Mouse (Mus musculus) olfactory bulb, adult 2 months (tissue): Measurements from ENCODE around the gene 4930402H24Rik. TPM values are rescaled to one million over a fixed set of nuclear protein-coding genes. Genes with fewer than 3 reads are reported as not detected.
A peak's percentile ranks its signal among the peaks of the same experiment; 100 is the strongest.

Experiments
- H3K27ac ChIP-seq: fragments of 200-500 bp; 2 replicates; pipeline ENCODE4 v1.5.1; 2012; ENCODE audit warnings: low read depth, low read length; ENCODE audit not compliant: insufficient read depth
- H3K4me1 ChIP-seq: fragments of 200-500 bp; 2 replicates; pipeline ENCODE4 v1.6.1; 2012; ENCODE audit warnings: low read length; ENCODE audit not compliant: control insufficient read depth, insufficient read depth
- H3K4me3 ChIP-seq: fragments of 200-500 bp; 2 replicates; pipeline ENCODE4 v1.5.1; 2012; ENCODE audit warnings: mild to moderate bottlenecking, low read depth, low read length, moderate library complexity; ENCODE audit not compliant: insufficient read depth
- CTCF ChIP-seq: fragments of 200-500 bp; IDR thresholded peaks from 2 replicates; pipeline ENCODE4 v1.5.1; 2012; ENCODE audit warnings: low read depth, mild to moderate bottlenecking, low read length, moderate library complexity; ENCODE audit not compliant: insufficient read depth
- POLR2A ChIP-seq: fragments of 200-500 bp; IDR thresholded peaks from 2 replicates; pipeline ENCODE4 v1.6.1; 2012; ENCODE audit warnings: mild to moderate bottlenecking, low read depth, low read length, moderate library complexity; ENCODE audit not compliant: insufficient read depth
- WGBS: fragments of 180-500 bp; shearing (Covaris S2); methylation state at CpG from one replicate; pipeline ENCODE4 v1.1.7; 2018; 5-methylcytosine and 5-hydroxymethylcytosine counted together
- polyA plus RNA-seq: library from polyadenylated mRNA; stranded (reverse); fragments of >200 nt; gene quantifications from 2 replicates; pipeline ENCODE4 v1.2.4, GENCODE M21; 2012; ENCODE audit warnings: low replicate concordance; ENCODE audit not compliant: missing spikeins, insufficient read depth, insufficient read length

4930402H24Rik gene
- polyA plus RNA-seq, 1 experiment, result not detected

DNA sequence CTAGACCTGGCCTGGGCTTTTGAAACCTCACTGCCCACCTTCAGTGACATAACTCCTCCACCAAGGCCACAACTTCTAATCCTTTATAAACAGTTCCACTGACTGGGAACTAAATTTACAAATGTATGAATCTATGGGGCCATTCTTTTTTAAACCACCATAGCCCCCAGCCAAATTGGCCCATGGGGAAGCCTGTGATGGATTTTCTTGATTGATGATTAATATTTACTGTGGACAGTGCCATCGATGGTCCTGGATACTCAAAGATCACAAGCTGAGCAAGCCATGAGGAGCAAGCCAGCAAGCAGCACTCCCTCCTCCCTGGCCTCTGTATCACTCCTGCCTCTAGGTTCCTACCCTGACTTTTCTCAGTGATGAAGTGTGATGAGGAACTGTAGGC, 11.5 kb upstream of the 4930402H24Rik start:
- Histone ChIP-seq H3K4me1 (peaks cover 2% of the 10 kb centered on the region; the same call in 1 of the 2 replicates), H3K27ac (no peak overlapping the region), H3K4me3 (no peak overlapping the region)
- TF ChIP-seq CTCF (no peak), POLR2A (no peak)
- 100% methylated on average over 1 of the region's 1 CpGs for WGBS

DNA sequence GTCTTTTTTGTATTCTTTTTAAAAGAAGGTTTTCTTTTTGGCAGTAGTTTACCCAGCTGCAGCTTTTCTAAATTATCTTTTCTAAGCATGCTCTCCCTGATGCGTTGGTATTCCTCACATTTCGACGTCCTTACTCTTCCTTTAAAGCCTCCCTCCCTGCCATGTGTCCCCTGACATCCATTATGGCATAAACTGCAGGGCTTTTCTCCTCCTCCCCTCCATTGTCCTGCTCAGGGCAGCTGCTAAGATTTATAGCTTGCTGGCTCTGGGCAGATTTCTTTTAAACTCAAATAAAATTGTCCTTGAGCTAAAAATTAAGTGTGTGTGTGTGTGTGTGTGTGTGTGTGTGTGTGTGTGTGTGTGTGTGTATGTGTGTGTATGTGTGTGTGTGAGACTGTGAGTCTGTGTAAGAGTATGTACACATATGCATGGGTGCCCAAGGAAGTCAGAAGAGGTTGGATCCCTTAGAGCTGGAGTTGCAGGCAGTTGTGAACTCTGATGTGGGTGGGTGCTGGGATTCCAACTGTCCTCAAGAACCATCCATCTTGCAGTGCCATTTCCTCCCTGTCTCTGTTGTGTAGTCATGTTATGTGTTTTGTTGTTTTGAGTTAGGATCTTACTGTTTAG, 10.4 kb upstream of the 4930402H24Rik start:
- TF ChIP-seq POLR2A (no peak), CTCF (no peak)
- H3K4me1 ChIP-seq, result peaks cover 2% of the 10 kb centered on the region; the same call in 1 of the 2 replicates
- no peak overlapping the region for H3K27ac ChIP-seq
- no peak overlapping the region for H3K4me3 ChIP-seq
- 25% methylated on average over 3 of the region's 3 CpGs for WGBS

DNA sequence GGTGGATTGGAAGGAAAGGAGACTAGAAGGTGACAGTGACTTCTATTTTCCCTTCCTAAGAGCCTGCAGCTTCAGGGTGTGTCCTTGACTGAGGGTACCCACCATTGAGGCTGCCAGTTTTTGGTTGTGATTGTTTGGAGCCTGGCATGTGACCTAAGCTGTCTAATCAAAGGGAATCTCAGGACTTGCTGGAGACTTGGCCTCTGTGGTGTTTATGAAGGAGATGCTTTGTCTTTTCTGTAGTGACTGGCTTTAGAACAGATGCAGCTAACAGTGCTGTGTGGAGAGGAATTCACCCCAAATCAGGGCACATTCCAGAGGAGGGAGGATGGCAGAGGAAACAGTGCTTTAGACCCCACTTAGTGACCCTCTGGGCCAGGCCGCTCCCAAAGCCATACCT, 8.7 kb upstream of the 4930402H24Rik start:
- peak overlapping the region; percentile 52; the same call in 1 of the 2 replicates for H3K27ac ChIP-seq

DNA sequence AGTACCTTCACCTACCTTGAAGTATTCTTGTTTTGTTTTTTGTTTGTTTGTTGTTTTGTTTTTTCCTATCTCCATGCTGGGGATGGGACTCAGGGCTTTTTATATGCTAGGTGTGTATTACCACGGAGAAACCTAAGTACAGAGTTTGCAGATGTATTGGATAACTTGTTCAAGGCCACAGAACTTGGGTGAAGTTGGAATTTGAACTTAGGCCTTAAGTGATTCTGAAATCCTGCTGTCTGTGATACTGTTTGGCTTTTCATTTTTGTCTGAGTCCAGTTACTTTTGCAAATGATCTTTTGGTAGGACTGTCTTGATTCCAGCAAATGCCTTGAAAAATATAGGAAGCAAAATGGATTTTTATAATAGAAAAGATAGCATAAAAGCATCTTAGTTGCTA, 5.5 kb upstream of the 4930402H24Rik start:
- 74% methylated on average over 1 of the region's 1 CpGs for WGBS
- TF ChIP-seq POLR2A, result no peak
- TF ChIP-seq CTCF, result no peak
- H3K4me3 ChIP-seq, result no peak overlapping the region
- H3K4me1 ChIP-seq, result peaks cover 4% of the 10 kb centered on the region; the same call in 1 of the 2 replicates
- H3K27ac ChIP-seq, result no peak overlapping the region

More for the DNA sequence above, 8.7 kb upstream of the 4930402H24Rik start:
- 71% methylated on average over 1 of the region's 1 CpGs for WGBS
- peaks cover 4% of the 10 kb centered on the region; the same call in 1 of the 2 replicates for H3K4me1 ChIP-seq
- no peak overlapping the region for H3K4me3 ChIP-seq
- no peak for TF ChIP-seq CTCF
- TF ChIP-seq POLR2A, result no peak

DNA sequence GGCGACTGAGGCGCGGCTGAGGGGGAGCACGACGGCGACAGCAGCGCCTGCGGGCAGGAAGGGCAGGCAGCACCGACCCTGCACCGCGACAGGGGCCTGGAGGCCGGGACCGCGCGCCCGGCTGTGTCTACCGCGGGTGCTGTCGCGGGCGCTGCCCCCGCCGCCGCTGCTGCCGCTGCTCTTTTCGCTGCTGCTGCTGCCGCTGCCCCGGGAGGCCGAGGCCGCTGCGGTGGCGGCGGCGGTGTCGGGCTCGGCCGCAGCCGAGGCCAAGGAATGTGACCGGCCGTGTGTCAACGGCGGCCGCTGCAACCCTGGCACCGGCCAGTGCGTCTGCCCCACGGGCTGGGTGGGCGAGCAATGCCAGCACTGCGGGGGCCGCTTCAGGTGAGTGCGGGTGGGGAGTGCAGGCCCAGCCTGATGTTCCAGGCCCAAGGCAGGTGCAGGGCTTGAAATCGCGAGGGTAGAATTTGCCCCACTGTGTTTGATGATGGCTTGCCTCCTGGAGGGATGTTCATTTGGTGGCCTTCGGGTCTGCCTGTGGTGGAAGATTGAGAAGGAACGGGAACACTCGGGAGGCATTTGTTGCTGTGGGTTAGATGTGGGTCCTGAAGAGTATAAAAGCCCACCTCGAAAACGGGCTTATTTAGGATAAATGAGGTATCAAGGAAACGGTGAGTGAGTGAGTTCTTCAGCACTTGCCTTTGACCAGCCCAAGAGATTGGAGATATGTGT, 544 bp upstream of the 4930402H24Rik start:
- Histone ChIP-seq H3K27ac (peak overlapping the region; percentile 45; the same call in 1 of the 2 replicates), H3K4me3 (peak overlapping the region; percentile 96), H3K4me1 (peaks cover 2% of the 10 kb centered on the region; the same call in 1 of the 2 replicates)
- no peak; the same call in 1 of the 2 replicates for TF ChIP-seq POLR2A
- no peak for TF ChIP-seq CTCF
- under 1% methylated on average over 58 of the region's 58 CpGs for WGBS

DNA sequence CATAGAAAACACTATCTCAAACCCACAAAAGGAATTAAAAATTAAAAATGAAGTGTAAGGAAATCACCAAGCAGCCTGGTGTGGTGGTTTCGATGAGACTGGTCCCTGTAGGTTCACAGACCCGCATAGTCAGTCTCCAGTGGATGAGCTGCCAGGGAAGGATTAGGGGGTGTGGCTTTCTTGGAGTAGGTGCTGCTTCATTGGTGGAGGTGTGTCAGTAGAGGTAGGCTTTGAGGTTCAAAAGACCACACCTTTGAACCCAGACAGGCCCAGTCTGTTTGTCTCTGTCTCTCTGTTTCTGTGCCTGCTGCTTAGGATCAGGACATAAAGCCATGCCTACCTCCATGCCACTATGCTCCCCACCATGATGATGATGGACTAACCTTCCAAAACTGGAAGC, 7.4 kb downstream of the 4930402H24Rik start:
- H3K4me1 ChIP-seq, result peaks cover 8% of the 10 kb centered on the region
- no peak overlapping the region for H3K4me3 ChIP-seq
- 0 out of 2 replicates have a peak overlapping the region, but pooled peaks have one; percentile 25 for H3K27ac ChIP-seq
- WGBS, result 83% methylated on average over 2 of the region's 2 CpGs
- TF ChIP-seq POLR2A (no peak), CTCF (no peak)

DNA sequence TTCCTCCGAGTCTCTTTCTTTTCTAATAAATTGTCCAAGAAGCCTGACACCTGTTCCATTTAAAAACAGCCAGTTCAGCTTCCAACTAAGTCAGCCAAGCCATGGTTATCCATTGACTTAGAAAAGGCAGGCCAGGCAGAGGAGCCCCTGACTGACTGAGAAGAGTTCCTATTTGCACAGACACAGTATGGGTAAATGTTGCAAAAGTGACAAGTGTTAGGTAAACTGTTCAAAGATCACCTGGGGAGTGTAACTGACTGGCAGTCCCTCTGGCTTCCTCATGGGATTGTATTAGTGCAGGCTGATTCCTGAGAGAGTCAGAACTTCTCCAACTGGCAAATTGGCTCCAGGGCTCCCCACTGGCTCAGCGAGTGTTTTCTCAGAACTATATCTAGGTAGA, 8.3 kb downstream of the 4930402H24Rik start:
- TF ChIP-seq CTCF, result no peak
- no peak for TF ChIP-seq POLR2A
- Histone ChIP-seq H3K4me1 (peaks cover 8% of the 10 kb centered on the region), H3K4me3 (no peak overlapping the region), H3K27ac (0 out of 2 replicates have a peak overlapping the region, but pooled peaks have one; percentile 0)
- WGBS, result 25% methylated on average over 2 of the region's 2 CpGs

DNA sequence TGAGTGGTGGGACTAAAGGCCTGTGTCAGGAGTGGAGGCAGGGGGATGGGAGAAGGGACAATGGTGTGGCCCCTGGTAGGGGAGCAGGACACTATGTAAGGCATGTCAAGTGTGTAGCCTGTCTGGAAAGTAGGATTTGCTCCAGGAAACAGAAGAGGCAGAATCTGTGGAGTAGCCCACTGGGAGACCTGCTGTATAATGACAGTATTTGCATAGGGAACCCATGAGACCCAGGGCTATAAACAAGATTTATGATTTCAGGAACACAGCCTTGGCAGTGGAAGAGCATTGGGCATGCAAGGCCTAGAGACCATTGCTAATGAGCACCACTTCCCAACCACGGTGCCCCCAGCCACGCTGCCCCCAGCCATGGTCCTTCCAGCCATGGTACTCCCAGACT, 9.3 kb downstream of the 4930402H24Rik start:
- H3K4me3 ChIP-seq, result no peak overlapping the region
- H3K4me1 ChIP-seq, result peaks cover 8% of the 10 kb centered on the region
- H3K27ac ChIP-seq, result no peak overlapping the region
- TF ChIP-seq CTCF (no peak), POLR2A (no peak)
- WGBS, result 92% methylated on average over 2 of the region's 2 CpGs

DNA sequence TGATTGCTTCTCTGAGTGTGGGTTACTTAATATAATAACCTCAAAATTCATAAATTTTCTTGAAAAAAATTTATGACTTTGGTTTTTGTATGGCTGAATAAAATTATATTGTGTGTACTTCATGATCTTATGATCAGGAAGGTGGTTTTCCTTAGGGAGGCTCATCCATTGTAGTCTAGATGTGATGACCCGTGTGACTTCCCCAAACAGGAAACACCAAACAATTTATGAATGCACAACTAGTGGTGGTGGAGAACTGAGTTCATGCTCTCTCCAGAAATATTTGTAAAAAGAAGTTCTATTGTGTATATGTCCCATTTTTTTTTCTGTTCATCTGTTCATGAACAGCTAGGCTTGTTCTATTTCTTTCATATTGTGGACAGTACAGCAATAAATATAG, 18.8 kb downstream of the 4930402H24Rik start:
- 94% methylated on average over 1 of the region's 1 CpGs for WGBS
- no peak for TF ChIP-seq CTCF
- no peak overlapping the region for H3K4me3 ChIP-seq
- H3K27ac ChIP-seq, result no peak overlapping the region
- H3K4me1 ChIP-seq, result no peaks in the 10 kb centered on the region
